Mouse (Mus musculus) liver, embryonic 12.5 days (tissue): ENCODE measurements around the gene Cks2. TPM values are rescaled to one million over a fixed set of nuclear protein-coding genes. Genes with fewer than 3 reads are reported as not detected.
A peak's percentile ranks its signal among the peaks of the same experiment; 100 is the strongest.
"Not testable (repeated sequence)": the region's sequence is repeated elsewhere in the genome, so short reads cannot be mapped to it uniquely, and the experiment has no call there.

Source experiments
- ATAC-seq: fragments of 200-750 bp; cut with Nextera tagmentation; 2 replicates; pipeline ENCODE4 v1.8.0; 2017; ENCODE audit warnings: moderate number of reproducible peaks, mild to moderate bottlenecking, moderate library complexity
- H3K27ac ChIP-seq: fragments of 300-500 bp; sonication (generic); 2 replicates; pipeline ENCODE4 v1.5.1; 2016; ENCODE audit warnings: mild to moderate bottlenecking
- H3K27me3 ChIP-seq: fragments of 300-500 bp; sonication (generic); replicated peaks from 2 replicates; pipeline ENCODE4 v1.6.1; 2016; ENCODE audit warnings: mild to moderate bottlenecking, moderate library complexity
- H3K36me3 ChIP-seq: fragments of 300-500 bp; sonication (generic); 2 replicates; pipeline ENCODE4 v1.6.1; 2016; ENCODE audit warnings: mild to moderate bottlenecking, moderate library complexity
- H3K4me1 ChIP-seq: fragments of 300-500 bp; sonication (generic); 2 replicates; pipeline ENCODE4 v1.6.1; 2016
- H3K4me2 ChIP-seq: fragments of 300-500 bp; sonication (generic); 2 replicates; pipeline ENCODE4 v1.6.1; 2016; ENCODE audit warnings: mild to moderate bottlenecking, moderate library complexity
- H3K4me3 ChIP-seq: fragments of 300-500 bp; sonication (generic); 2 replicates; pipeline ENCODE4 v1.5.1; 2016; ENCODE audit warnings: mild to moderate bottlenecking, moderate library complexity
- H3K9ac ChIP-seq: fragments of 300-500 bp; sonication (generic); 2 replicates; pipeline ENCODE4 v1.6.1; 2016; ENCODE audit warnings: mild to moderate bottlenecking, moderate library complexity
- H3K9me3 ChIP-seq: fragments of 300-500 bp; sonication (generic); replicated peaks from 2 replicates; pipeline ENCODE4 v1.6.1; 2016; ENCODE audit warnings: mild to moderate bottlenecking, moderate library complexity
- WGBS: fragments of 180-500 bp; shearing (Covaris S2); methylation state at CpG from one replicate; pipeline ENCODE4 v1.1.7; 2016; ENCODE audit not compliant: insufficient replicate concordance; 5-methylcytosine and 5-hydroxymethylcytosine counted together
- polyA plus RNA-seq: library from polyadenylated mRNA; unstranded; fragments of >200 nt; fragmentation: Nextera tagmentation; extraction: Ambion mirVana; gene quantifications from 2 replicates; pipeline ENCODE4 v1.2.1, GENCODE M21; 2016

Cks2 gene
- polyA plus RNA-seq, 1 experiment from 2014 or later = 413 TPM

- 91% methylated on average over 7 of the region's 7 CpGs for WGBS
- Histone ChIP-seq H3K27ac (no peak overlapping the region), H3K4me3 (no peak overlapping the region)
Observed at GRCm38 (mm10) chr13:51659573-51659972, 14.5 kb downstream of the Cks2 start.

GRCm38 (mm10) chr13:51663561-51663960 is 18.5 kb downstream of the Cks2 start:
- Histone ChIP-seq H3K4me1 (no peaks in the 10 kb centered on the region), H3K9me3 (no peaks in the 10 kb centered on the region), H3K4me2 (no peak overlapping the region), H3K27me3 (no peaks in the 10 kb centered on the region), H3K27ac (no peak overlapping the region), H3K9ac (no peak overlapping the region), H3K36me3 (peaks cover 98% of the 10 kb centered on the region), H3K4me3 (no peak overlapping the region)
- WGBS = 85% methylated on average over 2 of the region's 2 CpGs
- no peak for ATAC-seq

More at GRCm38 (mm10) chr13:51659573-51659972, 14.5 kb downstream of the Cks2 start:
- peaks cover 98% of the 10 kb centered on the region for H3K36me3 ChIP-seq
- no peaks in the 10 kb centered on the region for H3K27me3 ChIP-seq
- no peak overlapping the region for H3K4me2 ChIP-seq
- H3K4me1 ChIP-seq = no peaks in the 10 kb centered on the region
- no peak overlapping the region for H3K9ac ChIP-seq
- no peak for ATAC-seq
- H3K9me3 ChIP-seq = no peaks in the 10 kb centered on the region

GRCm38 (mm10) chr13:51668195-51668594 is 23.2 kb downstream of the Cks2 start:
- H3K4me2 ChIP-seq, ATAC-seq, H3K4me1 ChIP-seq, H3K27me3 ChIP-seq, H3K4me3 ChIP-seq, H3K9me3 ChIP-seq, H3K9ac ChIP-seq, H3K27ac ChIP-seq: not testable (repeated sequence)
- peaks cover 92% of the 10 kb centered on the region for H3K36me3 ChIP-seq
- 83% methylated on average over 12 of the region's 12 CpGs for WGBS

- no peak for ATAC-seq
Observed at GRCm38 (mm10) chr13:51676641-51677040, 31.6 kb downstream of the Cks2 start.

GRCm38 (mm10) chr13:51677041-51677440 is 32.0 kb downstream of the Cks2 start:
- peaks cover 38% of the 10 kb centered on the region for H3K4me1 ChIP-seq
- WGBS = 74% methylated on average over 12 of the region's 12 CpGs
- 0 out of 2 replicates have a peak overlapping the region, but pooled peaks have one; percentile 43 for H3K4me2 ChIP-seq
- H3K9ac ChIP-seq = no peak overlapping the region
- no peak overlapping the region for H3K4me3 ChIP-seq
- no peak for ATAC-seq
- H3K36me3 ChIP-seq = peaks cover 95% of the 10 kb centered on the region
- no peaks in the 10 kb centered on the region for H3K9me3 ChIP-seq
- no peaks in the 10 kb centered on the region for H3K27me3 ChIP-seq
- H3K27ac ChIP-seq = peak overlapping the region; percentile 55

More at GRCm38 (mm10) chr13:51676641-51677040, 31.6 kb downstream of the Cks2 start:
- Histone ChIP-seq H3K4me3 (no peak overlapping the region), H3K36me3 (peaks cover 94% of the 10 kb centered on the region), H3K9me3 (no peaks in the 10 kb centered on the region), H3K4me2 (no peak overlapping the region), H3K27ac (peak overlapping the region; percentile 5; the same call in 1 of the 2 replicates), H3K9ac (no peak overlapping the region), H3K27me3 (no peaks in the 10 kb centered on the region), H3K4me1 (peaks cover 38% of the 10 kb centered on the region)
- 80% methylated on average over 4 of the region's 4 CpGs for WGBS

- H3K9ac ChIP-seq = peak overlapping the region; percentile 23; the same call in 1 of the 2 replicates
- ATAC-seq = peak; percentile 87
- 48% methylated on average over 7 of the region's 7 CpGs for WGBS
- H3K27ac ChIP-seq = peak overlapping the region; percentile 55
- H3K4me1 ChIP-seq = peaks cover 38% of the 10 kb centered on the region
- H3K4me2 ChIP-seq = peak overlapping the region; percentile 43
- peaks cover 99% of the 10 kb centered on the region for H3K36me3 ChIP-seq
- H3K27me3 ChIP-seq = no peaks in the 10 kb centered on the region
- no peak overlapping the region for H3K4me3 ChIP-seq
- no peaks in the 10 kb centered on the region for H3K9me3 ChIP-seq
Observed at GRCm38 (mm10) chr13:51677630-51678185, 32.7 kb downstream of the Cks2 start.

GRCm38 (mm10) chr13:51678687-51679086 is 33.7 kb downstream of the Cks2 start:
- Histone ChIP-seq H3K4me2 (no peak overlapping the region), H3K27me3 (no peaks in the 10 kb centered on the region), H3K4me3 (no peak overlapping the region), H3K9ac (0 out of 2 replicates have a peak overlapping the region, but pooled peaks have one; percentile 8), H3K4me1 (peaks cover 38% of the 10 kb centered on the region), H3K27ac (peak overlapping the region; percentile 0; the same call in 1 of the 2 replicates), H3K9me3 (no peaks in the 10 kb centered on the region), H3K36me3 (peaks cover 100% of the 10 kb centered on the region)
- no peak for ATAC-seq
- WGBS = 91% methylated on average over 6 of the region's 6 CpGs

GRCm38 (mm10) chr13:51679332-51679731 is 34.3 kb downstream of the Cks2 start:
- Histone ChIP-seq H3K9me3 (no peaks in the 10 kb centered on the region), H3K27ac (peak overlapping the region; percentile 0; the same call in 1 of the 2 replicates), H3K4me3 (no peak overlapping the region), H3K9ac (no peak overlapping the region), H3K27me3 (no peaks in the 10 kb centered on the region), H3K4me1 (peaks cover 42% of the 10 kb centered on the region), H3K4me2 (no peak overlapping the region), H3K36me3 (peaks cover 100% of the 10 kb centered on the region)
- WGBS = 52% methylated on average over 4 of the region's 4 CpGs
- ATAC-seq = peak; percentile 47

GRCm38 (mm10) chr13:51681076-51681475 is 36.0 kb downstream of the Cks2 start:
- Histone ChIP-seq H3K4me1 (peaks cover 58% of the 10 kb centered on the region), H3K9me3 (no peaks in the 10 kb centered on the region), H3K9ac (no peak overlapping the region), H3K4me2 (no peak overlapping the region), H3K27ac (no peak overlapping the region), H3K36me3 (peaks cover 100% of the 10 kb centered on the region), H3K4me3 (no peak overlapping the region), H3K27me3 (no peaks in the 10 kb centered on the region)
- WGBS = 90% methylated on average over 5 of the region's 5 CpGs
- ATAC-seq = no peak

GRCm38 (mm10) chr13:51681634-51682033 is 36.6 kb downstream of the Cks2 start:
- Histone ChIP-seq H3K9ac (no peak overlapping the region), H3K27ac (no peak overlapping the region), H3K4me3 (no peak overlapping the region), H3K9me3 (no peaks in the 10 kb centered on the region), H3K27me3 (no peaks in the 10 kb centered on the region), H3K4me1 (peaks cover 58% of the 10 kb centered on the region), H3K4me2 (no peak overlapping the region), H3K36me3 (peaks cover 100% of the 10 kb centered on the region)
- WGBS = 93% methylated on average over 8 of the region's 8 CpGs
- ATAC-seq = no peak

- Histone ChIP-seq H3K9ac (no peak overlapping the region), H3K4me3 (no peak overlapping the region), H3K4me1 (peaks cover 51% of the 10 kb centered on the region), H3K27me3 (no peaks in the 10 kb centered on the region), H3K4me2 (no peak overlapping the region), H3K27ac (peak overlapping the region; percentile 17; the same call in 1 of the 2 replicates), H3K9me3 (no peaks in the 10 kb centered on the region), H3K36me3 (peaks cover 90% of the 10 kb centered on the region)
- ATAC-seq = peak; percentile 63
- 27% methylated on average over 7 of the region's 7 CpGs for WGBS
Observed at GRCm38 (mm10) chr13:51685290-51685966, 40.4 kb downstream of the Cks2 start.

GRCm38 (mm10) chr13:51686966-51687365 is 41.9 kb downstream of the Cks2 start:
- no peak overlapping the region for H3K27ac ChIP-seq
- ATAC-seq = no peak
- no peak overlapping the region for H3K9ac ChIP-seq
- peaks cover 51% of the 10 kb centered on the region for H3K4me1 ChIP-seq
- H3K36me3 ChIP-seq = peaks cover 83% of the 10 kb centered on the region
- H3K4me3 ChIP-seq = no peak overlapping the region
- H3K9me3 ChIP-seq = no peaks in the 10 kb centered on the region
- 78% methylated on average over 5 of the region's 5 CpGs for WGBS
- no peaks in the 10 kb centered on the region for H3K27me3 ChIP-seq
- no peak overlapping the region for H3K4me2 ChIP-seq
